Mouse (Mus musculus): ENCODE data around the gene Sema3f. TPM values are rescaled to one million over a fixed set of nuclear protein-coding genes. Genes with fewer than 3 reads are reported as not detected.

Gene Sema3f
- polyA plus RNA-seq, 1 experiment from 2014 or later: 34.0 TPM

GRCm38 (mm10) chr9:107707701-107708438, 2.4 kb downstream of the Sema3f start:
- H3K36me3 ChIP-seq (ENCODE audit: control insufficient read depth, insufficient read depth, low read length): peaks cover 25% of the 10 kb centered on the region
- no peaks in the 10 kb centered on the region for H3K9me3 ChIP-seq (ENCODE audit: control insufficient read depth, low read length)
- H3K4me1 ChIP-seq (ENCODE audit: control insufficient read depth, insufficient read depth, low read length): peaks cover 20% of the 10 kb centered on the region
- H3K27ac ChIP-seq (replicated peaks; ENCODE audit: low read depth, low read length): peak overlapping the region; percentile 90
- H3K9ac ChIP-seq (replicated peaks; ENCODE audit: low read length): peak overlapping the region; percentile 97
- H3K27me3 ChIP-seq (ENCODE audit: control insufficient read depth, insufficient read depth, low read length): no peaks in the 10 kb centered on the region
- ATAC-seq (ENCODE audit: low FRiP score, low TSS enrichment) (0 out of 2 replicates have a peak, but pooled peaks have one; percentile 10), DNase-seq (peak; percentile 73)
- H3K4me2 ChIP-seq (ENCODE audit: low read length): peak overlapping the region; percentile 80
- WGBS: under 1% methylated on average over 17 of the region's 17 CpGs
- peak overlapping the region; percentile 81 for H3K4me3 ChIP-seq (replicated peaks; ENCODE audit: low read depth, low read length)

- Histone ChIP-seq H3K9ac (replicated peaks; ENCODE audit: low read length) (peak overlapping the region; percentile 97), H3K27ac (replicated peaks; ENCODE audit: low read depth, low read length) (peak overlapping the region; percentile 90), H3K4me1 (ENCODE audit: control insufficient read depth, insufficient read depth, low read length) (peaks cover 24% of the 10 kb centered on the region), H3K36me3 (ENCODE audit: control insufficient read depth, insufficient read depth, low read length) (peaks cover 32% of the 10 kb centered on the region), H3K4me3 (replicated peaks; ENCODE audit: low read depth, low read length) (peak overlapping the region; percentile 81), H3K9me3 (ENCODE audit: control insufficient read depth, low read length) (no peaks in the 10 kb centered on the region), H3K27me3 (ENCODE audit: control insufficient read depth, insufficient read depth, low read length) (no peaks in the 10 kb centered on the region), H3K4me2 (ENCODE audit: low read length) (peak overlapping the region; percentile 80)
- WGBS: 2% methylated on average over 14 of the region's 14 CpGs
- DNase-seq (peak; percentile 69), ATAC-seq (ENCODE audit: low FRiP score, low TSS enrichment) (0 out of 2 replicates have a peak, but pooled peaks have one; percentile 12)
Observed at GRCm38 (mm10) chr9:107706781-107707211, 3.5 kb downstream of the Sema3f start.

DNA sequence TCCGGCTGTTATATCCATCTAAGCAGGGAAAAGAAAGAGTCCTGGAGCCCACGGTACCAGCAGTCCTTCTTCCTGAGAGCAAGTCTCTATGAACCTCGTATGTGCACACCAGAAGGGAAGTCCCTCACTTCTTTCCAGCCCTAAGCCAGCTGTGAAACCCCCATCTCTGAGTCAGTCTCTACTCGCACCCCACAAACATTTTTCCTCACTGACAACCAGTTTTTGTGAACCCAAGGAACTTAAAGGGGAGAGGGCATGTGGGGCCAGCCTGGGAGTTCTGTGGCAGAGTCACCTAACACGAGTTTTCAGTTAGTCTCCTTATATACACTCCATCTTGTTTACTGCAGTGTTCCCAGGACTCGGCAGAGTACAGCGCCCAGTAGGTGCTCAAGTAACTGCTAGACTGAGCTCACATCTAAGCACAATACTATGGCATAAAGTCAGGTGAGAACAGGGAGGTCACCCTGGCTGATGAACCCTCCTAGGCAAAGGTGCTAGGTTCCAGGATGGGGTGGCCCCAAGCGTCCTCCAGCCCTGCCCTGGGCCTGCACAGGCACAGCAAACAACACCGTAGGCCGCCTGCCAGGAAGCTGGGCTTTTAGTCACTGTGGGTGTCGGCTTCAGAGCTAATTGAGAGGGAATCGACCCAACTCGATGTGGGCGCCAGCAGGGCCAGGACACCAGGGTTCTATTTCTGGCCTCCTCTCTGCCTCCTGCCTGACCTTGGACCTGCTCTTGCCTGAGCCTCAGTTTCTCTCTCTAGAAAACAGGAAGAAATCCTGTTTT, 6.7 kb downstream of the Sema3f start:
- no peak overlapping the region for H3K4me3 ChIP-seq (replicated peaks; ENCODE audit: low read depth, low read length)
- 70% methylated on average over 14 of the region's 14 CpGs for WGBS
- no peak overlapping the region for H3K9ac ChIP-seq (replicated peaks; ENCODE audit: low read length)
- ATAC-seq (ENCODE audit: low FRiP score, low TSS enrichment): no peak
- H3K36me3 ChIP-seq (ENCODE audit: control insufficient read depth, insufficient read depth, low read length): peaks cover 43% of the 10 kb centered on the region
- no peaks in the 10 kb centered on the region for H3K9me3 ChIP-seq (ENCODE audit: control insufficient read depth, low read length)
- H3K4me2 ChIP-seq (ENCODE audit: low read length): no peak overlapping the region
- H3K27ac ChIP-seq (replicated peaks; ENCODE audit: low read depth, low read length): no peak overlapping the region
- no peak for DNase-seq
- H3K4me1 ChIP-seq (ENCODE audit: control insufficient read depth, insufficient read depth, low read length): peaks cover 41% of the 10 kb centered on the region
- H3K27me3 ChIP-seq (ENCODE audit: control insufficient read depth, insufficient read depth, low read length): no peaks in the 10 kb centered on the region

GRCm38 (mm10) chr9:107702606-107703185, 7.6 kb downstream of the Sema3f start:
- Histone ChIP-seq H3K4me1 (ENCODE audit: control insufficient read depth, insufficient read depth, low read length) (peaks cover 50% of the 10 kb centered on the region), H3K9ac (replicated peaks; ENCODE audit: low read length) (no peak overlapping the region), H3K4me3 (replicated peaks; ENCODE audit: low read depth, low read length) (no peak overlapping the region), H3K9me3 (ENCODE audit: control insufficient read depth, low read length) (no peaks in the 10 kb centered on the region), H3K27me3 (ENCODE audit: control insufficient read depth, insufficient read depth, low read length) (no peaks in the 10 kb centered on the region), H3K27ac (replicated peaks; ENCODE audit: low read depth, low read length) (no peak overlapping the region), H3K36me3 (ENCODE audit: control insufficient read depth, insufficient read depth, low read length) (peaks cover 43% of the 10 kb centered on the region), H3K4me2 (ENCODE audit: low read length) (no peak overlapping the region)
- no peak for ATAC-seq (ENCODE audit: low FRiP score, low TSS enrichment)
- no peak for DNase-seq
- 73% methylated on average over 3 of the region's 3 CpGs for WGBS

- WGBS: 60% methylated on average over 12 of the region's 12 CpGs
- H3K27me3 ChIP-seq (ENCODE audit: control insufficient read depth, insufficient read depth, low read length): no peaks in the 10 kb centered on the region
- H3K4me3 ChIP-seq (replicated peaks; ENCODE audit: low read depth, low read length): no peak overlapping the region
- no peak for ATAC-seq (ENCODE audit: low FRiP score, low TSS enrichment)
- peak; percentile 76 for DNase-seq
- no peak overlapping the region for H3K4me2 ChIP-seq (ENCODE audit: low read length)
- H3K36me3 ChIP-seq (ENCODE audit: control insufficient read depth, insufficient read depth, low read length): peaks cover 43% of the 10 kb centered on the region
- no peak overlapping the region for H3K9ac ChIP-seq (replicated peaks; ENCODE audit: low read length)
- H3K9me3 ChIP-seq (ENCODE audit: control insufficient read depth, low read length): no peaks in the 10 kb centered on the region
- H3K4me1 ChIP-seq (ENCODE audit: control insufficient read depth, insufficient read depth, low read length): peaks cover 53% of the 10 kb centered on the region
- no peak overlapping the region for H3K27ac ChIP-seq (replicated peaks; ENCODE audit: low read depth, low read length)
Observed at GRCm38 (mm10) chr9:107701594-107701993, 8.7 kb downstream of the Sema3f start.

DNA sequence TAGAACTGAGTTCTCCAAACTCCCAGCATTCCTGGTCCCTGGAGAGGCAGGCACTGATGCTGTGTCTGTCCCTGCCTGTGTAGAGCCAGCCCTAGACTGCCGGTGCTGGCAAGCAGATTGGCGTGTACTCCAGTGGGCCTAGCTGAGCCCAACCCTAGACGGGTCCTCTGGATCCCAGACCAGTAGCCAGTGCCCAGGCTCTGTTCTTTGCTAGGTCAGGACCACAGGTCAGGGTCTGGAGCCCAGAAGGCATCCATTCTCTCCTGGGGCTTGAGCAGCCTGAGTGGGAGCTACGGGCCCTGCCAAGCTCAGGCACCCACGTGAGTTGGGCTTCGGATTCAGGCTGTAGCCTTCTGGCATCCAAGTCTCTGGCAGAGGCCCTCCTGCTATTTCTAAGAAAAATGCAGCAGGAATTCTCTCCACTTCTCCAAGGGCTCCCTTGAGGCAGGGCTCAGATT, 10.1 kb downstream of the Sema3f start:
- H3K9ac ChIP-seq (replicated peaks; ENCODE audit: low read length): peak overlapping the region; percentile 27
- no peak for ATAC-seq (ENCODE audit: low FRiP score, low TSS enrichment)
- H3K27ac ChIP-seq (replicated peaks; ENCODE audit: low read depth, low read length): 0 out of 2 replicates have a peak overlapping the region, but pooled peaks have one; percentile 32

GRCm38 (mm10) chr9:107699376-107699980, 10.8 kb downstream of the Sema3f start:
- no peak overlapping the region for H3K27ac ChIP-seq (replicated peaks; ENCODE audit: low read depth, low read length)
- no peak for DNase-seq

More for the DNA sequence above, 10.1 kb downstream of the Sema3f start:
- Histone ChIP-seq H3K27me3 (ENCODE audit: control insufficient read depth, insufficient read depth, low read length) (no peaks in the 10 kb centered on the region), H3K36me3 (ENCODE audit: control insufficient read depth, insufficient read depth, low read length) (peaks cover 43% of the 10 kb centered on the region), H3K4me2 (ENCODE audit: low read length) (peak overlapping the region; percentile 19), H3K4me3 (replicated peaks; ENCODE audit: low read depth, low read length) (no peak overlapping the region), H3K4me1 (ENCODE audit: control insufficient read depth, insufficient read depth, low read length) (peaks cover 59% of the 10 kb centered on the region), H3K9me3 (ENCODE audit: control insufficient read depth, low read length) (no peaks in the 10 kb centered on the region)
- no peak for DNase-seq
- 15% methylated on average over 6 of the region's 6 CpGs for WGBS

GRCm38 (mm10) chr9:107698611-107699190, 11.6 kb downstream of the Sema3f start:
- no peak overlapping the region for H3K4me3 ChIP-seq (replicated peaks; ENCODE audit: low read depth, low read length)
- WGBS: 13% methylated on average over 14 of the region's 14 CpGs
- DNase-seq (no peak), ATAC-seq (ENCODE audit: low FRiP score, low TSS enrichment) (no peak)
- H3K27ac ChIP-seq (replicated peaks; ENCODE audit: low read depth, low read length): peak overlapping the region; percentile 55
- H3K4me2 ChIP-seq (ENCODE audit: low read length): peak overlapping the region; percentile 35
- peaks cover 31% of the 10 kb centered on the region for H3K36me3 ChIP-seq (ENCODE audit: control insufficient read depth, insufficient read depth, low read length)
- H3K9me3 ChIP-seq (ENCODE audit: control insufficient read depth, low read length): no peaks in the 10 kb centered on the region
- H3K4me1 ChIP-seq (ENCODE audit: control insufficient read depth, insufficient read depth, low read length): peaks cover 60% of the 10 kb centered on the region
- peak overlapping the region; percentile 34; the same call in 1 of the 2 replicates for H3K9ac ChIP-seq (replicated peaks; ENCODE audit: low read length)
- no peaks in the 10 kb centered on the region for H3K27me3 ChIP-seq (ENCODE audit: control insufficient read depth, insufficient read depth, low read length)

More at GRCm38 (mm10) chr9:107699376-107699980, 10.8 kb downstream of the Sema3f start:
- ATAC-seq (ENCODE audit: low FRiP score, low TSS enrichment): no peak
- Histone ChIP-seq H3K4me3 (replicated peaks; ENCODE audit: low read depth, low read length) (no peak overlapping the region), H3K4me2 (ENCODE audit: low read length) (peak overlapping the region; percentile 35), H3K27me3 (ENCODE audit: control insufficient read depth, insufficient read depth, low read length) (no peaks in the 10 kb centered on the region), H3K9ac (replicated peaks; ENCODE audit: low read length) (peak overlapping the region; percentile 12), H3K4me1 (ENCODE audit: control insufficient read depth, insufficient read depth, low read length) (peaks cover 59% of the 10 kb centered on the region), H3K36me3 (ENCODE audit: control insufficient read depth, insufficient read depth, low read length) (peaks cover 38% of the 10 kb centered on the region), H3K9me3 (ENCODE audit: control insufficient read depth, low read length) (no peaks in the 10 kb centered on the region)
- WGBS: 8% methylated on average over 9 of the region's 9 CpGs

All from midbrain, embryonic 14.5 days (tissue).